Mouse (Mus musculus) spleen, postnatal 36 days (tissue): ENCODE results near the gene Eml4.
A peak's percentile ranks its signal among the peaks of the same experiment; 100 is the strongest.

Source experiments
- DNase-seq, 2 experiments: peaks; one replicate each; pipeline ENCODE4 v3.0.0; 2022; ENCODE audit warnings: low spot score in 2 of 2, mixed read lengths in 1 of 2

Gene Eml4

DNA sequence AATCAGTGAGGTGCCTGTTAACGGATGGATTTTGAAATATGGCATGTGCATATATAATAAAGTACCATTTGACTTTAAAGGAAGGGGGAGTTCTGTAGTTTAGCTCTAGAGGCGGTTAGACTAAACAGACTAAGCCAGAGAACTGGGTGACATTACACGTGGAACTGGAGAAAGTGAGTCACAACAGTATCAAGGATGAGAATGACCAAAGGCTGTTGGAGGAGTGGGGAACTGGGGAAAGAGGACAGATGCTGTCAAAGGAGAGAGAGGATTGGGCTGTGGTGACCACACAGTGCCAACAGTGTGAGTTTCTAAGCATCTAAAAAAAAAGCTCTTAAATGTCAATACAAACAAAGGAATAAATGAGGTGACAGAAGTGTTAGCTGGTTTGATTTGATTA, 29.1 kb downstream of the Eml4 start:
- DNase-seq = no peak

DNA sequence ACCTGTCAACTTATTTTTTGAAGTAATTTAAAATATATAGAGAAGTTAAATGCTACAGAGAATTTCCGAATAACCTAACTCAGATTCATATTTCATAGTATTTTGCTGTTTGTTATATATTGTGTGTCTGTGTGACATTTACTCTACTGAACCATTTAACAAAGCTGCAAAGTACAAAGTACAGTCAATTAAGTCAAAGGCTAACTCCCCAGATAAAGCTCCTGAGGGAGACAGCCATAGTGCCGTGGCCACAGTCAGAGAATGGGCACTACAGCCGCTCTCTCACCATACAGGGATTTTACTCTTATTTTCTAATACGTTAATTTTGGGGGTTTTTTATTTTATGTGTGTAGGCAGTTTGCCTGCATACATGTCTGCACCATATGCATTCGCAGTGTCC, 32.0 kb downstream of the Eml4 start:
- DNase-seq = no peak

DNA sequence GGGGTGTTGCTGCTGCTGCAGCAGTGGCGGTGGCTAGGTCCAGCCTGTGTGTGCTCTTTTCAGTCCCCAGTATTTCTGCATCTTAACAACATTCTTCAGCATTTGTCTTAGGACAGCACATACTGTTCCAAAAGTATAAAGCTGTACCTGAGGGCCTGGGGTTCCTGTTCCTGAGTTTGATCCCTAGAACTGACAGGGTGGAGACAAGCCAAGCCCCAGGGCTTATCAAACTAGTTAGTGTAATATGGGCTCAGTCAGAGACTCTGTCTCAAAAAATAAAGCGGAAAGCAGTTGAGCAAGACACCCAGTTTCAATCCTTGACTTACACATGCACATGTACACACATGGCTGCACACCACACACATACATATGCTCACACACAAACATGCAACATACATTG, 34.2 kb downstream of the Eml4 start:
- DNase-seq = no peak

DNA sequence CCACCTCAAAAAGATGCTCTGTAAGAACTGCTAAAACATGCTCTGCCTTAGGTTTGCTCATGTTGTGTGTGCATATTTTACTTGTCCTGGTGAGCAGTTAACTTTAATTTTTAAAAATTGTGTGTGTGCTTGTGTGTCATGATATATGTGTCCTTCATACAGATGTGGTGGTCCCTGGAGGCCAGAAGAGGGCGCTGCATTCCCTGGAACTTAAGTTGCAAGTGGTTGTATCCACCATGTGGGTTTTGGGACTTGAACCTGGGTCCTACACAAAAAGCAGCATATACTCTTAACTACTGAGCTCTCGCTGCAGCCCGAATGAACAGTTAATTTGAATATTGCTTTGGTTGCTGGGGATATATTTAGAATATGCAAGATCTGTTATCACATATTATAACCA, 36.4 kb downstream of the Eml4 start:
- DNase-seq = no peak

DNA sequence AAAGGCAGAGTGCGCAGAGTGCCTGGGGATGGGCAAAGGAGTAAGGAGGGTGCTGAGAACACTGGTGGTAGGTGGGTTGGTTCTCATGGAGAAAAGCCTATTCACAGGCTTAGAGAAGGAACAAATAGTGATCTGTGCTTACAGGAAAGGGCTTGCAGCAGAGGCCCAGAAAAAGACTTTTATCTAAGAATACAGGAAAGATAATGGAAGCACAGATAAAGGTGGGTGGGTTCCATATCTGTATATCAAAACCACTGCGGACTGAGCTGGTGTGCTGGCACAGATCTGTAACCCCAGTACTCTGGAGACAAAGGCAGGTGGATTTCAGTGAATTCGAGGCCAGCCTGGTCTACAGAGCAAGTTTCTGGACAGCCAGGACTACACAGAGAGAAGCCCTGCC, 43.3 kb downstream of the Eml4 start:
- no peak for DNase-seq

DNA sequence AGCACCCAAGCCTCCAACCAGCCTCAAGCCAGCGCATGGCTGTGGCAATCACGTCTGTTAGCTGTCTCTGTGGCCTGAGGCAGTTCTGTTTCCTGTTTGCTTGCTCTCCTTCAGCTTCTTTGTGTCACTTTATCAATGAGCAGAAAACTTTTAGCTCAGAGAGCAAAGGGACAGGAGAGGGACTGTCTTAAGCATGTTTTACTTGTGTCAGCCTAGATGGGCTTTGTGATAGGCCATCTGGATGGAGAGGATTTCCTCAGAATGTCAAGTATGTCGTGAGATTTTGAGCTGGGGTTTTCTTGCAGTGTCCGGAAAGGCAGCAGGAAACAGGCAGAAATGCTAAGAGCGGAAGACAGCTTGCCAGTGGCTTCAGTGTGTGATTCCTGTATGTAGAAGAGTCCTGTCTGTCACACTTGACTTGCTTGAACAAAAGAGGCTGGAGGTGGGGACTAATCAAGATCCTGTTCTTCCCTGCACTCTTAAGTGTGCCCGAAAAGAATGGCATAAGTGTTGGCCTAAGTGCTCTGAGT, 46.9 kb downstream of the Eml4 start:
- peak; percentile 74 to 75 for DNase-seq

DNA sequence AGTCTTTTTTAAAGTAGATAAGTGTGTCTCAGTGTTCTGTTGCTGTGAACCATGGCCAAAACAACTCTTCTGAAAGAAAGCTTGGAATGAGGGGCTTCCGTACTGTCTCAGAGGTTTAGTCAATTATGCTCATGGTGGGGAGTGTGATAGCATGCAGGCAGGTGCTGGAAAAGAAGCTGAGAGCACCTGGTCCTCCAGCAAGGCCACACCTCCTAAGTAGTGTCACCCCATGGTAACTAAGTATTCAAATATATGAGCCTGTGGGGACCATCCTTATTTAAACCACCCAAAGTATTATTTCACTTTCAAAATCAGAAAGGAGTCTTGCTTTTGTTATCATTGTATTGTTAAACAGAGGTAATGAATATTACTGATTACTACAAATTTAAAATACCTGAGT, 48.0 kb downstream of the Eml4 start:
- DNase-seq = peak; percentile 13 to 35

DNA sequence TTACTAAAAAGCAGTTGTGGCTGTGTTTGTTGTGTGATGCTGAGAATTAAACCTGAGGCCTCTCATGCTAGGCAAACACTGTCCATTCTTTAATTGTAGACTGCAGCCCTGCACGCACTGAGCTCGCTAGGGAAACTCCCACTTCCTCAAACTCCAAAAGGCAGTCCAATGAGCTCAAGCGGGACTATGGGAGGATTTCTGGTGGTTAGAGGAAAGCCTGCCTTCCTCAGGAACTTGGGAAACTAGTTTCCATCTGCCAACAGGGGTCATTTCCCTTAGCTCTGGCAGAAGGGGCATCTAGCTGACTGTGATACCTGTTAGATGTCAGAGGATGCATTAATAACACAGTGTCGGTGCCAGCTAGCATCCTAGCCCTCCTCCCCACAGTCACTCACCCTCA, 79.9 kb downstream of the Eml4 start:
- DNase-seq = no peak

DNA sequence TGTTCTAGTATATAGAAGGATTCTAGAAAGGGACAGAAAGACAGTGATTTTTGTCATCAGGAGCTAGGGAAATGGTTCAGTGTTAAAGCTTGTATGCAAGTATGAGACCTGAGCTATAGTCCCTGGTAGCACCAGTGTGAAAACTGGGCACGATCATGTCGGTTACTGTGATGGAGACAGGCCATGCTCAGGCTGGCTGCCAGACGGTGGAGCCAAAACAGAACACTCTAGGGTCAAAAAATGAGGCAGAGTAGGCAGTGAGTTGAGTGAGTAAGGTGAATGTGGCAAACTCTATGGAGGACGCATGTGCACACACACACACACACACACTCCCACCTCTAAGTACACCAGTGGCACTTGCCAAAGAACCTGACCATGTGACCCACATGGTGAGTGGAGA, 92.7 kb downstream of the Eml4 start:
- no peak for DNase-seq

DNA sequence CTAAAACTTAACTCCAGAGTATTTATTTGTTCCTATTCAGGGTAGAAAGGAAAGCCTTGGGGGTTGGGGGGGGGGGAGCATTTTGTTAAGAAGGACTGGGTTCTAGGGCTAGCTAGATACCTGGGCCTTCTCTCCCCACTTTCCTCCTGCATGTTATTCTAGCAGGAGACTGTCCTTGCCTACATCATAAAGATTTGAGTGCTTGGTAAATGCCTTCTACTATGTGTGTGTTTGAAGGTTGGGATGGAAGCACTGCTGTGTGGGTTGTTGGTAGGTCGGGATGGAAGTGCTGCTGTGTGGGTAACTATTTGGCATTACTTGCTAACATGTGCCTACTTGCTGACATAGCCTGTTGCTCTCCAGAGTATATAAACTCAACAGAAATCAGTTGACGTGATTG, 98.9 kb downstream of the Eml4 start:
- DNase-seq = no peak

DNA sequence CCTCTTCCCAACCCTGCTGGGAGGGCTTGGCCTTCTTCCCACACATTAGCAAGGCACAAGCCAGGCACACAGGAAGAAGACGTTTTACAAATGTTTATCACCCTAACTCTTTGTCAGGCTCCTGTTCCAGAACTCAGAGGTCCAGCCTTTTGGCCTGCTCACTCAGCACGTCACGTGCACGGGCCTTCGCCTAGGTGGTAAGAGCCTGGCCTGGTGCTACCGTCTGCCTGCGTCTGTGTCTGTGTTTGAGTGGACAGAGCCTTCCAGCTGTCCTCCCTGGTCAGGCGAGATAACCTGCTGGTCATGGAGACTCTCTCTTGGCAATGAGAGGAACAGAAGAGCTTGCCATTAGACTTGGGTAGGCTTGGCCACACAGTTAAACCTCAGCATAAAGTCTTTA, 100.6 kb downstream of the Eml4 start:
- DNase-seq = no peak

DNA sequence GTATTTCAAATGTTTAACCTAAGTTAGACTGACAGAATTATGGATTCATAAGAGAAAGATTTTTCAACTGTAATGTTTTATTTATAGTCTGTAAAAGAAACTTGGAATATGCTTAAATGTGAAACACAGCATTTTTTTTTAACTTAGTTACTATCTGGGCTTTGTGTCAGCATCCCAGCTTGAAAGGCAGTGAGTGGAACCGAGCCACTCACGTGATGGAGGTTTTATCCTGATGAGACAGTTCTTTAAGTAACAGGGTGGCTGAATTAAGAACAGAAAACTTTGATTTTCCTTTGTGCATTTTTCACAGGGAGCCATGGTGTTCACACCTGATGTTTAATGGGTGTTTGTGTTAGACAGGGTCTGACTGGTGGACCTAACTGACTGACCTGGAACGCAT, 101.1 kb downstream of the Eml4 start:
- DNase-seq = no peak

DNA sequence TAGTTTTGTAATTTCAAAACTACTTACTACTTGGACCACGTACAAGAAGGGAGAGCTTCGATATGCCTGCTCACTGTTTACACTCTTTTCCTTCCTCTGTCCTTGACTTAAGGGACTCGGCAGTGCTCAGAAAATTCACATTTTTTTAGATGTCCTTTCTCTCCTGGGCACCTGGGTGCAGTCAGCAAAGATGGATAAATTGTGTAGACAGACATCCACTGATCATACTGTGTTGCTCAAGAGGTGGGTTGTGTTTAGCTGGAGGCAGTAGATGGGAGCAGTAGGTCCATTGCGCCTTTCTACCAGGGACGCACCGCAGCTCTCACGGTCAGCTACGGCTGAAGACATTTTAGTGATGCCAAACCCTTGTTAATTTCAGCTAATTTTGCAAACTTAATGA, 101.7 kb downstream of the Eml4 start:
- DNase-seq = no peak

DNA sequence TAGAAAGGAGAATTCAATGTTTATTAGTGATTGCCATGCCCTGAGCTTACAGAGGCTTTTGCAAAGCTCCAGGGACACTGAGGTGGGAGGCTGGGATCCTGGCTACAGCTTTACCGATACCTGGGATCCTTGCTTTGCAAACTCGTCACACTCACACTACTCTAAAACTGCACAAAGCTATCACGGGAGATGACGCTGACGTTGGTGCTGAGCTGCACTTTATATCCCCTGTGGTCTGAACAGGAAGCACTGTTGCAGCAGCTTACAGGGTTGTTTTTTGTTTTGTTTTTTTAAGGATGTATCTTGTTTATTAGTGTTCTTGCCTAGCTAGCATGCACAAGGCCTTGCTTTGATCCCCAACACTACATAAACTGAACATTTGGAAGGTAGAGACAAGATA, 102.9 kb downstream of the Eml4 start:
- DNase-seq = no peak

DNA sequence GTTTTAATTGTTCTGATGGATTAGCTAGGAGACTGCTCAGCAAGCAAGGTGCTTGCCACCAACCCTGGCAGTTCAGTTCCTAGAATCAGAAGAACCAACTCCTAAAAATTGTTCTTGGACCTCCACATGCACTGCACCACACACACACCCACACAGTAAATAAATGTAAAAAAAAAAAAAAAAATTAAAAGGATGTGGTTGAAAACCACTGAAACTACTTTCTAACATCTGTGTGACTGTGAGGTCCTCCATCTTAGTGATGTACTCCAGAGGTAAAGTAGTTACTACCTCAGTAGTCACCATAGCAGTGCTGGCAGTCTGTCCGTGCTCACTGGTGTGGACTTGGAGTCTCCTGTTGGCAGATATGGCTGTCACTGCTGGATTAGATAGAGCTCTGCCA, 106.5 kb downstream of the Eml4 start:
- DNase-seq = peak in 1 of 2 experiments; percentile 6

DNA sequence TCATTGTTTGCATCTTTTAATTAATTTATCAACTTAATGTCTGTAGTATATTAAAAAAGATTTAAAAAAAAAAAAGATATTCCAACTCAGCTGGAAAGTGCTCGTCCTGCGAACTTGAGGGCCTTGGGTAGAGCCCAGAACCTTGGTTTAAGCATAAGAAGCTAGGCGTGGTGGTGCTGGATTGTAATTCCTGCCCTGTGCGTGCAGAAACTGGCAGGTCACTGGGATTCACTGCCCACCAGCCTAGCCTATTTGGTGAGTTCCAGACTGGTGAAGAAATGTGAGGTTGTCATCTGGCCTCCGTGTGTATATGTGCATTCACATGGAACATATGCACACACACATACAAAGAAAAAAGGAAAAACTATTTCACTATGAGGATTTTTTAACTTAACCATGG, 115.2 kb downstream of the Eml4 start:
- DNase-seq = no peak

DNA sequence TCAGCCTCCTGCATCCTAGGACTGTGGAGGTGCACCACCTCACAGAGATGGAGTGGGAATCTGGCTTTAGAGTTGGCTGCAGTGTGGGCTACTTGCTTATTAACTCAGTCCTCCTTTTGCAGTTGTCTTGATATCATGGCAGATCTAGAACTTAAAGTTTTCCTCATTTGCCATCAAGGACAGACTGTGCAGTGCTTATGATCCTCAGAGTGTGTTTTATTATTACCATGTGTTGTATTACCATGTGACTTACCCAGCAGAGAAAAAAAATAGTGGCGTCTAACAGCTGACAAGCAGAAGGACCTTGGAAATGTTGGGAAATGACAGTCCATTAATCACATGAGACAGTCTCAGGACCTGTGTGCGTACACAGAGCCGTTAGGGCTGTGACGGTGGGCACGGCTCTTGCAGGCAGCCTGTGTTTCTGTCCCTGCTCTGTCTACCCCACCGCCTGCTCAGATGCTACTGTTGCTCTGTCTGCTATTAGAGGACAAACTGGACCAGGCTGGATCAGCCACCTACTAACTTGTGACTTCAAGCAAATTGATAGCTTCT, 116.0 kb downstream of the Eml4 start:
- DNase-seq = no peak

DNA sequence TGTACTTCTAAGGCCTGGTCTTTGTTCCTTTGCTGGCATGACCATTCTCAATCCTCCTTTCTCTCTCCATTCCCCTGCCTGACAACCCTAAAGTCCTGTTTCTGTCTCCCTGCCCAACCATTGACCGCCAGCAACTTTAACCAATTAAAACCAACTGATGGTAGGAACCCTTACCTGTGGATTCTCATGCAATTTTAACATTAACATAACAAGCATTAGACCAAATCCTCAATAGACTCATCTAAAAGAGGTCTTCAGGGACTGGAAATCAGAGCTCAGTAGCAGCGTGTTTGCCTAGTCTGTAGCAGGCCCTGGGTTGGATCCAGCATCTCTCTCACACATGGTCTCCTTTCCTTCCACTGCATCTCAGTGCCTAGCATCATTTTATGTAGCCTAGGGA, 118.9 kb downstream of the Eml4 start:
- DNase-seq = no peak

DNA sequence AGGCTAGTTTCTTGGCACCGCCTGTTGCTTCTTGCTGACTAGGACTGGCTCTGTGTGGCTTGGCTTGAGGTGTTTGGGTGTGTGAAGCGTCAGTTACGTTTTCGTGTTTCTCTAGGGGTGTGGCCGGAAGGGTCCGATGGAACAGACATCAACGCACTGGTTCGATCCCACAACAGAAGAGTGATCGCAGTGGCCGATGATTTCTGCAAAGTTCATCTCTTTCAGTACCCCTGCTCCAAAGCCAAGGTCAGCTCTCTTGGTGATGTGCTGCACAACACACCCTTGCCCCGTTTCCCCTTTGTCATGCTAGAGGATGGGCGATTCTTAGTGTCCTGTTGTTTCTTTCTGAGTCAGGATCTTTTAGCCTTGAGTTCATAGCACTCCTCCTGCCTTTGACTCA, 126.4 kb downstream of the Eml4 start:
- no peak for DNase-seq

DNA sequence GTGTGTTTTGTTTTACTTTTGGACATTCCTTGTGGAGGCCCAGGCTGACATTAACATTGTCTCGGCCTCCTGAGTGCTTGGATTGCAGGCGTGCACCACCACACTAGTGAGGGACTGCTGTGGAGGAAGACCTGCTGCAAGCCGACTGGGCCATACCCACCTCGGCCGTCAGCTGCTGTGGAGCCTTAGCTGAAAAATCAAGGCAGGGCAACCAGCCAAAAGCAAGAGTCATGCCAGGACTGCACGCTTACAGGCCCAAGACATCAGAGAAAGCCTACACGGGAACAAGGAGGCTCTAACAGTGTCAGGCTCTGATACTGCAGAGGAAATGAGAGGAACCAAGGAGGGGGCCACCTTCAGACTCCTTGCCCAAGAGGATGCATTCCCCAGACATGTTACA, 130.8 kb downstream of the Eml4 start:
- DNase-seq = no peak

DNA sequence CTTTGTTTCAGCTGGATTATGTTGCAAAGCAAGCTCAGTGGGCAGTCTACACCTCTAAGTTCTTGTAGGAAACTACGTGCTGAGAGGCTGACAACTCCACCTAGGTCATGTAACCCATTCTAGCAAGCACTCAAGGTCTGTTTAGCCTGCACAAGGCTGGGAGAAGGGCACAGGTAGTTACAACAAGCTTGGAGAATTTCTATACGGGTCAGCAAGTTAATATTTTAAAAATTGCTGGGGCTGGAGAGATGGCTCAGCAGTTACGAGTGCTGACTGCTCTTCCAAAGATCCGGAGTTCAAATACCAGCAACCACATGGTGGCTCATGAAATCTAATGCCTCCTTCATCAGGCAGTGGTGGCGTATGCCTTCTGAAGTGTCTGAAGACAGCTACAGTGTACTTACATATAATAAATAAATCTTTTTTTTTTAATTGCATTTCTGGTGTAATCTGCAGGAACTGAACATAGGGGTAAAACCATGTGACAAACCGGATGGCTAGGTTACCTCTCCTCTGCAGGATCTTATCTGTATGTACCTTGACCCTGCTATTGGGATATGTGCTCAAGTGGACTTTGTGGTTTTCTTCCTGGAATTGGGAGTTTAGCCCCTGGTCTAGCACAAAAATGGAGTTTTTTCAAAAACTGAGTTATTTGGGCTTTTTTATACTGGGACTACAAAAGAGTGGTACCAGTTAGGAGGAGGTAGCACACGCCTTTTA, 132.2 kb downstream of the Eml4 start:
- DNase-seq = no peak

DNA sequence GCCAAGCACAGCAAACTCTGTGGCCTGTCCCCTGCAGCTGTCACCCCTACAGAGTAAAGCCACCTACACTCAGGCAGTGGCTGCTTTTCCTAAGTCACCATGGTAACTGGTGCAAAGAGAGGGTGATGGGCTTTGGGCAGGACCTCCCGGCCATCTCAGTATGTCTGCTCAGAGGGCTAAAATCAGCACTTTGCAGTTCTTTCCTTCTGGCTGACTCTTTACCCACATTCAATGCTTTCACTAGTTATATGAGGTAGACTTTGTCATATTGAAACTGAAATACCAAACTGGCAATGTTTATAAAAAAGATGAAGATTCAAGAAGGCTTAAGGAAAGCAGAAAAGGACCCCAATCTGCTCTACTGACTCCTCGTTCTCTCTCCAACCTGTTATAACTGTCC, 133.1 kb downstream of the Eml4 start:
- no peak for DNase-seq

DNA sequence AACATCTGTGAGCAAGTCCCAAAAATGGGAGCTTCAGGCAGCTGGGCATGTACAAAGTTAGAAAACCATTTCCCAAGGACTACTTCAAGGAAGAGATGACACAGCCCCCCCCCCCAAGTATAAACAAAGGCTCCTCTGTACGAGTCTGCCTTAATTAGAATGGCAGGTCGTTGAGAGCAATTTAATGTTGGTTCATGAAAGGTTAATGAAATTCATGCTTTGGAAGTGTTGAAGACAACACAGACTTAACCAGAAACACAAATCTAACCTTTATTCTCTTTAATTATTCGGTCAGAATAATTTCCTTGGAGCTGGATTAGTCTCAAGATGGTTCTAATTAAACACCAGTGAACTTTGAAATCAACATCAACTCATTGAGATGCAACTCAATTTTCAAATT, 137.0 kb downstream of the Eml4 start:
- no peak for DNase-seq

DNA sequence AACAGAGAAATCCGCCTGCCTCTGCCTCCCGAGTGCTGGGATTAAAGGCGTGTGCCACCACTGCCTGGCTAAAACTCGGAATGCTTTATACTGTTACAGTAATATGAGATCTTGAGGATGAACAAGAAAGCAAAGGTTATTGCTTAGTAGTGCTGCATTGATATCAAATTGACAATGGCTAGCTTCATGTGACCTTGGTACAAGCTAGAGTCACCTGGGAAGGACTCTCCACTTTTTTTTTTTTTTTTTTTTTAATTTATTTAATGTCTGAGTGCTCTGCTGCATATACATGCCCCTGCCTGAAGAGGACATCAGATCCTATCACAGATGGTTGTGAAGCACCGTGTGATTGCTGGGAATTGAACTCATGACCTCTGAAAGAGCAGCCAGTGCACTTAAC, 148.2 kb downstream of the Eml4 start:
- DNase-seq = no peak
